Mouse (Mus musculus): ENCODE measurements around the gene Gm20908. TPM values are rescaled to one million over a fixed set of nuclear protein-coding genes. Genes with fewer than 3 reads are reported as not detected.

Gene Gm20908
- polyA plus RNA-seq (2014; fragmentation: Illumina TruSeq; extraction: RNeasy Lipid Tissue Mini Kit (QIAGEN cat#74804); ENCODE audit: low read depth, low replicate concordance) = not detected

GRCm38 (mm10) chrY:64472966-64473365 lies at the start of gene Gm20908:
TSS of gene Gm20908 (plus strand) at chrY:64473266.

